Mouse (Mus musculus): Measurements from ENCODE around the gene Pawr. TPM values are rescaled to one million over a fixed set of nuclear protein-coding genes. Genes with fewer than 3 reads are reported as not detected.

Pawr gene
- 1.5 and 1.9 TPM in 2 replicates for polyA plus RNA-seq (2015; fragmentation: Nextera tagmentation; extraction: Ambion mirVana)

- no peaks in the 10 kb centered on the region for H3K9me3 ChIP-seq (replicated peaks; ENCODE audit: control insufficient read depth, low read length, poor library complexity, severe bottlenecking)
- peaks cover 8% of the 10 kb centered on the region; the same call in 1 of the 2 replicates for H3K4me1 ChIP-seq (ENCODE audit: control insufficient read depth, insufficient read depth, low read length)
- no peaks in the 10 kb centered on the region for H3K36me3 ChIP-seq (ENCODE audit: control insufficient read depth, insufficient read depth, low read length)
- H3K9ac ChIP-seq (ENCODE audit: low read depth, low read length) = peak within 1 kb of the TSS; percentile 70
- peak; percentile 88 for ATAC-seq
- peak within 1 kb of the TSS; percentile 49 for H3K27ac ChIP-seq (ENCODE audit: low read length)
- peak within 1 kb of the TSS; percentile 84 for H3K4me3 ChIP-seq (ENCODE audit: low read depth, low read length)
- H3K4me2 ChIP-seq (ENCODE audit: low read length) = peak within 1 kb of the TSS; percentile 99
- peaks cover 14% of the 10 kb centered on the region for H3K27me3 ChIP-seq (ENCODE audit: control insufficient read depth, insufficient read depth, low read depth, low read length)
- under 1% methylated on average over 79 of the region's 85 CpGs for WGBS
Measured at GRCm38 (mm10) chr10:108331784-108332561, at the start of gene Pawr. Gene Pawr (plus strand): TSS chr10:108332121.

- WGBS = 95% methylated on average over 6 of the region's 6 CpGs
- H3K27ac ChIP-seq (ENCODE audit: low read length) = no peak overlapping the region
- ATAC-seq = no peak
- H3K36me3 ChIP-seq (ENCODE audit: control insufficient read depth, insufficient read depth, low read length) = peaks cover 8% of the 10 kb centered on the region
- H3K4me3 ChIP-seq (ENCODE audit: low read depth, low read length) = no peak overlapping the region
- no peaks in the 10 kb centered on the region for H3K27me3 ChIP-seq (ENCODE audit: control insufficient read depth, insufficient read depth, low read depth, low read length)
- H3K9ac ChIP-seq (ENCODE audit: low read depth, low read length) = no peak overlapping the region
- H3K4me1 ChIP-seq (ENCODE audit: control insufficient read depth, insufficient read depth, low read length) = no peaks in the 10 kb centered on the region
- H3K4me2 ChIP-seq (ENCODE audit: low read length) = no peak overlapping the region
- no peaks in the 10 kb centered on the region for H3K9me3 ChIP-seq (replicated peaks; ENCODE audit: control insufficient read depth, low read length, poor library complexity, severe bottlenecking)
Measured at GRCm38 (mm10) chr10:108282351-108282750, 49.6 kb upstream of the Pawr start.

- Histone ChIP-seq H3K4me2 (ENCODE audit: low read length) (no peak overlapping the region), H3K27ac (ENCODE audit: low read length) (no peak overlapping the region), H3K4me1 (ENCODE audit: control insufficient read depth, insufficient read depth, low read length) (no peaks in the 10 kb centered on the region), H3K36me3 (ENCODE audit: control insufficient read depth, insufficient read depth, low read length) (peaks cover 6% of the 10 kb centered on the region), H3K27me3 (ENCODE audit: control insufficient read depth, insufficient read depth, low read depth, low read length) (no peaks in the 10 kb centered on the region), H3K9ac (ENCODE audit: low read depth, low read length) (no peak overlapping the region), H3K4me3 (ENCODE audit: low read depth, low read length) (no peak overlapping the region), H3K9me3 (replicated peaks; ENCODE audit: control insufficient read depth, low read length, poor library complexity, severe bottlenecking) (no peaks in the 10 kb centered on the region)
- 96% methylated on average over 2 of the region's 2 CpGs for WGBS
- no peak for ATAC-seq
Measured at GRCm38 (mm10) chr10:108283418-108283817, 48.5 kb upstream of the Pawr start.

- no peak overlapping the region for H3K27ac ChIP-seq (ENCODE audit: low read length)
- no peak overlapping the region for H3K9ac ChIP-seq (ENCODE audit: low read depth, low read length)
- ATAC-seq = no peak
- no peaks in the 10 kb centered on the region for H3K27me3 ChIP-seq (ENCODE audit: control insufficient read depth, insufficient read depth, low read depth, low read length)
- no peaks in the 10 kb centered on the region for H3K9me3 ChIP-seq (replicated peaks; ENCODE audit: control insufficient read depth, low read length, poor library complexity, severe bottlenecking)
- H3K4me3 ChIP-seq (ENCODE audit: low read depth, low read length) = no peak overlapping the region
- no peak overlapping the region for H3K4me2 ChIP-seq (ENCODE audit: low read length)
- H3K36me3 ChIP-seq (ENCODE audit: control insufficient read depth, insufficient read depth, low read length) = peaks cover 6% of the 10 kb centered on the region
- no peaks in the 10 kb centered on the region for H3K4me1 ChIP-seq (ENCODE audit: control insufficient read depth, insufficient read depth, low read length)
- 90% methylated on average over 4 of the region's 4 CpGs for WGBS
Measured at GRCm38 (mm10) chr10:108283837-108284236, 48.1 kb upstream of the Pawr start.

- Histone ChIP-seq H3K27me3 (ENCODE audit: control insufficient read depth, insufficient read depth, low read depth, low read length) (no peaks in the 10 kb centered on the region), H3K4me2 (ENCODE audit: low read length) (no peak overlapping the region), H3K4me3 (ENCODE audit: low read depth, low read length) (no peak overlapping the region), H3K9ac (ENCODE audit: low read depth, low read length) (no peak overlapping the region), H3K27ac (ENCODE audit: low read length) (no peak overlapping the region), H3K4me1 (ENCODE audit: control insufficient read depth, insufficient read depth, low read length) (no peaks in the 10 kb centered on the region), H3K9me3 (replicated peaks; ENCODE audit: control insufficient read depth, low read length, poor library complexity, severe bottlenecking) (no peaks in the 10 kb centered on the region), H3K36me3 (ENCODE audit: control insufficient read depth, insufficient read depth, low read length) (peaks cover 6% of the 10 kb centered on the region)
- WGBS = 84% methylated on average over 4 of the region's 4 CpGs
- no peak for ATAC-seq
Measured at GRCm38 (mm10) chr10:108284445-108284844, 47.5 kb upstream of the Pawr start.

- Histone ChIP-seq H3K4me3 (ENCODE audit: low read depth, low read length) (no peak overlapping the region), H3K9ac (ENCODE audit: low read depth, low read length) (no peak overlapping the region), H3K36me3 (ENCODE audit: control insufficient read depth, insufficient read depth, low read length) (peaks cover 6% of the 10 kb centered on the region), H3K9me3 (replicated peaks; ENCODE audit: control insufficient read depth, low read length, poor library complexity, severe bottlenecking) (no peaks in the 10 kb centered on the region), H3K4me2 (ENCODE audit: low read length) (no peak overlapping the region), H3K4me1 (ENCODE audit: control insufficient read depth, insufficient read depth, low read length) (no peaks in the 10 kb centered on the region), H3K27me3 (ENCODE audit: control insufficient read depth, insufficient read depth, low read depth, low read length) (no peaks in the 10 kb centered on the region), H3K27ac (ENCODE audit: low read length) (no peak overlapping the region)
- 69% methylated on average over 5 of the region's 5 CpGs for WGBS
- ATAC-seq = no peak
Measured at GRCm38 (mm10) chr10:108284977-108285376, 46.9 kb upstream of the Pawr start.

GRCm38 (mm10) chr10:108286658-108287437 lies 45.1 kb upstream of the Pawr start:
- Histone ChIP-seq H3K4me3 (ENCODE audit: low read depth, low read length) (no peak overlapping the region), H3K9ac (ENCODE audit: low read depth, low read length) (no peak overlapping the region), H3K27ac (ENCODE audit: low read length) (no peak overlapping the region), H3K36me3 (ENCODE audit: control insufficient read depth, insufficient read depth, low read length) (no peaks in the 10 kb centered on the region), H3K9me3 (replicated peaks; ENCODE audit: control insufficient read depth, low read length, poor library complexity, severe bottlenecking) (no peaks in the 10 kb centered on the region), H3K4me1 (ENCODE audit: control insufficient read depth, insufficient read depth, low read length) (no peaks in the 10 kb centered on the region), H3K4me2 (ENCODE audit: low read length) (no peak overlapping the region), H3K27me3 (ENCODE audit: control insufficient read depth, insufficient read depth, low read depth, low read length) (no peaks in the 10 kb centered on the region)
- 66% methylated on average over 11 of the region's 11 CpGs for WGBS
- ATAC-seq = no peak

GRCm38 (mm10) chr10:108287438-108287801 lies 44.5 kb upstream of the Pawr start:
- H3K27me3 ChIP-seq (ENCODE audit: control insufficient read depth, insufficient read depth, low read depth, low read length) = no peaks in the 10 kb centered on the region
- H3K9ac ChIP-seq (ENCODE audit: low read depth, low read length) = no peak overlapping the region
- WGBS = 79% methylated on average over 4 of the region's 4 CpGs
- H3K27ac ChIP-seq (ENCODE audit: low read length) = no peak overlapping the region
- no peaks in the 10 kb centered on the region for H3K4me1 ChIP-seq (ENCODE audit: control insufficient read depth, insufficient read depth, low read length)
- H3K9me3 ChIP-seq (replicated peaks; ENCODE audit: control insufficient read depth, low read length, poor library complexity, severe bottlenecking) = no peaks in the 10 kb centered on the region
- no peak overlapping the region for H3K4me3 ChIP-seq (ENCODE audit: low read depth, low read length)
- H3K4me2 ChIP-seq (ENCODE audit: low read length) = no peak overlapping the region
- no peak for ATAC-seq
- no peaks in the 10 kb centered on the region for H3K36me3 ChIP-seq (ENCODE audit: control insufficient read depth, insufficient read depth, low read length)

GRCm38 (mm10) chr10:108290046-108290445 lies 41.9 kb upstream of the Pawr start:
- no peaks in the 10 kb centered on the region for H3K27me3 ChIP-seq (ENCODE audit: control insufficient read depth, insufficient read depth, low read depth, low read length)
- no peaks in the 10 kb centered on the region for H3K4me1 ChIP-seq (ENCODE audit: control insufficient read depth, insufficient read depth, low read length)
- H3K4me3 ChIP-seq (ENCODE audit: low read depth, low read length) = no peak overlapping the region
- H3K9ac ChIP-seq (ENCODE audit: low read depth, low read length) = no peak overlapping the region
- no peak for ATAC-seq
- no peaks in the 10 kb centered on the region for H3K9me3 ChIP-seq (replicated peaks; ENCODE audit: control insufficient read depth, low read length, poor library complexity, severe bottlenecking)
- no peak overlapping the region for H3K4me2 ChIP-seq (ENCODE audit: low read length)
- WGBS = 95% methylated on average over 13 of the region's 13 CpGs
- H3K27ac ChIP-seq (ENCODE audit: low read length) = no peak overlapping the region
- H3K36me3 ChIP-seq (ENCODE audit: control insufficient read depth, insufficient read depth, low read length) = no peaks in the 10 kb centered on the region

Data from midbrain, embryonic 16.5 days (tissue).